ENCODE assay signal across 26 mouse cellular contexts in genomic region chr3:121919961-121920360, GRCm38 (mm10). TPM values are rescaled to one million over a fixed set of nuclear protein-coding genes. Genes with fewer than 3 reads are reported as not detected.
DNase-seq lines count a peak whose midpoint lies in the region; ATAC-seq and TF ChIP-seq lines count a peak whose summit lies in the region.
"Had no signal": no experiment of that assay in that cellular context is flagged by ENCODE, and none has a peak within 500 bp of the region (broad histone marks: within the 10 kb centered on the region; RNA-seq: fewer than 3 reads in every experiment).

No protein-coding gene starts in this region.

- TF ChIP-seq CTCF in embryonic fibroblast, embryonic 13.5 days (IDR thresholded peaks at IDR 0.05; ENCODE audit: borderline replicate concordance, insufficient read depth, low read length): no peak

- H3K4me3 ChIP-seq in lung, embryonic 15.5 days: no peak overlapping the region
- no peak overlapping the region for H3K4me3 ChIP-seq in embryonic fibroblast, embryonic 13.5 days (ENCODE audit: insufficient read depth, low read length)
- no peak overlapping the region for H3K4me3 ChIP-seq in forebrain, embryonic 12.5 days (replicated peaks)
- H3K4me3 ChIP-seq: embryonic facial prominence, embryonic 12.5 days; forebrain, embryonic 15.5 days; heart, embryonic 12.5 days; heart, embryonic 15.5 days had no signal

- no peaks in the 10 kb centered on the region for H3K36me3 ChIP-seq in lung, embryonic 15.5 days
- H3K36me3 ChIP-seq in forebrain, embryonic 12.5 days (replicated peaks): no peaks in the 10 kb centered on the region
- H3K36me3 ChIP-seq: embryonic facial prominence, embryonic 12.5 days; forebrain, embryonic 15.5 days; heart, embryonic 12.5 days; heart, embryonic 15.5 days had no signal

- no peak for ATAC-seq in lung, embryonic 15.5 days (ENCODE audit: borderline replicate concordance, extremely low read depth, low FRiP score, low TSS enrichment)
- no peak for ATAC-seq in forebrain, embryonic 12.5 days (ENCODE audit: low FRiP score)
- ATAC-seq: CD4-positive, CD25-positive, alpha-beta regulatory T cell, adult 4 months; forebrain, embryonic 15.5 days; hindbrain, postnatal 0 days; inflammation-experienced regulatory T-cells, adult 6 months; intestine, embryonic 16.5 days; Patski had no signal

- H3K9me3 ChIP-seq in lung, embryonic 15.5 days: no peaks in the 10 kb centered on the region
- no peaks in the 10 kb centered on the region for H3K9me3 ChIP-seq in forebrain, embryonic 12.5 days
- H3K9me3 ChIP-seq: embryonic facial prominence, embryonic 12.5 days; forebrain, embryonic 15.5 days; heart, embryonic 12.5 days; heart, embryonic 15.5 days had no signal

- H3K27me3 ChIP-seq in lung, embryonic 15.5 days: no peaks in the 10 kb centered on the region
- no peaks in the 10 kb centered on the region for H3K27me3 ChIP-seq in forebrain, embryonic 12.5 days
- H3K27me3 ChIP-seq: embryonic facial prominence, embryonic 12.5 days; forebrain, embryonic 15.5 days; heart, embryonic 12.5 days; heart, embryonic 15.5 days; Patski had no signal

- H3K4me1 ChIP-seq in lung, embryonic 15.5 days: peaks cover 14% of the 10 kb centered on the region
- H3K4me1 ChIP-seq in embryonic fibroblast, embryonic 13.5 days (ENCODE audit: control insufficient read depth, insufficient read depth, low read length): peaks cover 4% of the 10 kb centered on the region
- H3K4me1 ChIP-seq in forebrain, embryonic 12.5 days: no peaks in the 10 kb centered on the region
- H3K4me1 ChIP-seq: embryonic facial prominence, embryonic 12.5 days; forebrain, embryonic 15.5 days had no signal

- no peak overlapping the region for H3K4me2 ChIP-seq in lung, embryonic 15.5 days
- no peak overlapping the region for H3K4me2 ChIP-seq in forebrain, embryonic 12.5 days
- H3K4me2 ChIP-seq: embryonic facial prominence, embryonic 12.5 days; forebrain, embryonic 15.5 days; heart, embryonic 12.5 days; heart, embryonic 15.5 days; hindbrain, embryonic 14.5 days had no signal

- 69% methylated on average over 5 of the region's 5 CpGs for WGBS in lung, embryonic 15.5 days
- WGBS in forebrain, embryonic 12.5 days: 91% methylated on average over 5 of the region's 5 CpGs

- peak overlapping the region; percentile 74; the same call in 1 of the 2 replicates for H3K27ac ChIP-seq in lung, embryonic 15.5 days
- H3K27ac ChIP-seq in embryonic fibroblast, embryonic 13.5 days (ENCODE audit: insufficient read depth, low read length): peak overlapping the region; percentile 81
- no peak overlapping the region for H3K27ac ChIP-seq in forebrain, embryonic 12.5 days
- H3K27ac ChIP-seq: embryonic facial prominence, embryonic 12.5 days; forebrain, embryonic 15.5 days; heart, embryonic 15.5 days; hindbrain, embryonic 14.5 days; hindbrain, postnatal 0 days had no signal

- no peak for DNase-seq in lung, postnatal 25 days (ENCODE audit: low spot score)
- DNase-seq in Muller cell, postnatal 12 days (ENCODE audit: inconsistent ontology term): peak; percentile 69
- peak; percentile 70 for DNase-seq in NIH3T3 (ENCODE audit: low read depth)
- DNase-seq: adrenal gland, postnatal 10 days; adrenal gland, postnatal 36 days; cerebellum, adult 11 months; cerebellum, adult 2 months; cerebellum, postnatal 10 days; cerebellum, postnatal 36 days; gastrocnemius, postnatal 25 days; heart, adult 18-20 months; heart, postnatal 10 days; heart, postnatal 4 days had no signal

- H3K9ac ChIP-seq in lung, embryonic 15.5 days: no peak overlapping the region
- H3K9ac ChIP-seq in forebrain, embryonic 12.5 days: no peak overlapping the region
- H3K9ac ChIP-seq: embryonic facial prominence, embryonic 12.5 days; forebrain, embryonic 15.5 days; heart, embryonic 12.5 days; heart, embryonic 15.5 days; hindbrain, embryonic 14.5 days had no signal

- no peak for TF ChIP-seq POLR2A in embryonic fibroblast, embryonic 13.5 days (IDR thresholded peaks at IDR 0.05; ENCODE audit: low read depth, low read length)

RNA-seq across cellular contexts. Expression of gene Arhgap29, which starts 32.4 kb away (rescaled TPM):
- 55.9 and 59.5 TPM in 2 replicates for polyA plus RNA-seq in lung, embryonic 15.5 days (2015; fragmentation: Nextera tagmentation; extraction: Ambion mirVana)
- polyA plus RNA-seq in embryonic fibroblast, embryonic 13.5 days (2011; ENCODE audit: insufficient read length, low read depth, missing spikeins): 144 and 147 TPM in 2 replicates
- polyA plus RNA-seq in forebrain, embryonic 12.5 days (2016; fragmentation: Nextera tagmentation; extraction: Ambion mirVana): 21.1 and 25.1 TPM in 2 replicates
